Mouse (Mus musculus) liver, embryonic 15.5 days (tissue): ENCODE data around the gene Cep19. TPM values are rescaled to one million over a fixed set of nuclear protein-coding genes. Genes with fewer than 3 reads are reported as not detected.
"Not testable (repeated sequence)": the region's sequence is repeated elsewhere in the genome, so short reads cannot be mapped to it uniquely, and the experiment has no call there.

Experiments used
- ATAC-seq: fragments of 200-750 bp; cut with Nextera tagmentation; 2 replicates; pipeline ENCODE4 v1.8.0; 2017; ENCODE audit warnings: moderate number of reproducible peaks, mild to moderate bottlenecking, moderate library complexity; ENCODE audit not compliant: insufficient read depth
- H3K27ac ChIP-seq: fragments of 300-500 bp; sonication (generic); replicated peaks from 2 replicates; pipeline ENCODE4 v1.5.1; 2015; ENCODE audit warnings: mild to moderate bottlenecking, inconsistent platforms
- H3K27me3 ChIP-seq: fragments of 300-500 bp; sonication (generic); 2 replicates; pipeline ENCODE4 v1.6.1; 2015; ENCODE audit warnings: mild to moderate bottlenecking, inconsistent platforms
- H3K36me3 ChIP-seq: fragments of 300-500 bp; sonication (generic); replicated peaks from 2 replicates; pipeline ENCODE4 v1.6.1; 2015; ENCODE audit warnings: moderate library complexity, mild to moderate bottlenecking, inconsistent platforms
- H3K4me1 ChIP-seq: fragments of 300-500 bp; sonication (generic); replicated peaks from 2 replicates; pipeline ENCODE4 v1.6.1; 2015; ENCODE audit warnings: inconsistent platforms
- H3K4me2 ChIP-seq: fragments of 300-500 bp; sonication (generic); 2 replicates; pipeline ENCODE4 v1.6.1; 2015; ENCODE audit warnings: moderate library complexity, mild to moderate bottlenecking, inconsistent platforms
- H3K4me3 ChIP-seq: fragments of 300-500 bp; sonication (generic); replicated peaks from 2 replicates; pipeline ENCODE4 v1.5.1; 2015; ENCODE audit warnings: mild to moderate bottlenecking, inconsistent platforms
- H3K9ac ChIP-seq: fragments of 300-500 bp; sonication (generic); 2 replicates; pipeline ENCODE4 v1.6.1; 2015; ENCODE audit warnings: moderate library complexity, mild to moderate bottlenecking, inconsistent platforms
- H3K9me3 ChIP-seq: fragments of 300-500 bp; sonication (generic); replicated peaks from 2 replicates; pipeline ENCODE4 v1.6.1; 2016; ENCODE audit warnings: inconsistent platforms
- WGBS: fragments of 180-500 bp; shearing (Covaris S2); methylation state at CpG from one replicate; pipeline ENCODE4 v1.1.7; 2015; ENCODE audit warnings: mixed read lengths; ENCODE audit not compliant: insufficient replicate concordance; 5-methylcytosine and 5-hydroxymethylcytosine counted together
- polyA plus RNA-seq: library from polyadenylated mRNA; unstranded; fragments of >200 nt; fragmentation: Nextera tagmentation; extraction: Ambion mirVana; gene quantifications from 2 replicates; pipeline ENCODE4 v1.2.1, GENCODE M21; 2015

The Cep19 gene
- polyA plus RNA-seq, result 4.7 and 5.5 TPM in 2 replicates

GRCm38 (mm10) chr16:32099638-32100150 is at the start of gene Cep19, which contains the start of gene Pigx:
Gene Cep19, plus strand, starts transcription at chr16:32099800.
Gene Pigx, minus strand, starts transcription at chr16:32099740.
- Histone ChIP-seq H3K4me1 (peaks cover 22% of the 10 kb centered on the region), H3K9me3 (no peaks in the 10 kb centered on the region), H3K36me3 (0 out of 2 replicates have a peak, but pooled peaks cover 4% of the 10 kb centered on the region), H3K4me3 (peak within 1 kb of the TSS; percentile 93), H3K27ac (peak within 1 kb of the TSS; percentile 85), H3K4me2 (peak within 1 kb of the TSS; percentile 98), H3K27me3 (no peaks in the 10 kb centered on the region), H3K9ac (peak within 1 kb of the TSS; percentile 89)
- ATAC-seq, result peak; percentile 96
- under 1% methylated on average over 34 of the region's 34 CpGs for WGBS

- Histone ChIP-seq H3K36me3 (no peaks in the 10 kb centered on the region), H3K4me1 (peaks cover 26% of the 10 kb centered on the region), H3K9ac (no peak overlapping the region), H3K9me3 (no peaks in the 10 kb centered on the region), H3K4me3 (no peak overlapping the region), H3K27me3 (no peaks in the 10 kb centered on the region), H3K4me2 (no peak overlapping the region), H3K27ac (no peak overlapping the region)
- no peak for ATAC-seq
- WGBS, result 58% methylated on average over 5 of the region's 5 CpGs
These were observed 40.8 kb upstream of the Cep19 start for GRCm38 (mm10) chr16:32058817-32059216.

- WGBS, result 43% methylated on average over 6 of the region's 6 CpGs
- Histone ChIP-seq H3K4me2 (no peak overlapping the region), H3K27me3 (no peaks in the 10 kb centered on the region), H3K4me1 (peaks cover 29% of the 10 kb centered on the region), H3K27ac (no peak overlapping the region), H3K36me3 (no peaks in the 10 kb centered on the region), H3K4me3 (no peak overlapping the region), H3K9me3 (no peaks in the 10 kb centered on the region), H3K9ac (no peak overlapping the region)
- no peak for ATAC-seq
These were observed 39.6 kb upstream of the Cep19 start for GRCm38 (mm10) chr16:32059840-32060523.

GRCm38 (mm10) chr16:32062226-32062625 is 37.4 kb upstream of the Cep19 start:
- H3K4me2 ChIP-seq, result no peak overlapping the region
- no peaks in the 10 kb centered on the region for H3K27me3 ChIP-seq
- no peak for ATAC-seq
- WGBS, result 39% methylated on average over 2 of the region's 2 CpGs
- no peaks in the 10 kb centered on the region for H3K36me3 ChIP-seq
- H3K9me3 ChIP-seq, result no peaks in the 10 kb centered on the region
- H3K9ac ChIP-seq, result no peak overlapping the region
- H3K4me1 ChIP-seq, result peaks cover 45% of the 10 kb centered on the region
- H3K4me3 ChIP-seq, result no peak overlapping the region
- no peak overlapping the region for H3K27ac ChIP-seq

- Histone ChIP-seq H3K36me3 (no peaks in the 10 kb centered on the region), H3K9ac (no peak overlapping the region), H3K9me3 (no peaks in the 10 kb centered on the region), H3K27ac (no peak overlapping the region), H3K4me2 (no peak overlapping the region), H3K4me1 (peaks cover 51% of the 10 kb centered on the region), H3K27me3 (no peaks in the 10 kb centered on the region), H3K4me3 (no peak overlapping the region)
- ATAC-seq, result no peak
- 49% methylated on average over 7 of the region's 7 CpGs for WGBS
These were observed 35.7 kb upstream of the Cep19 start for GRCm38 (mm10) chr16:32063900-32064299.

- Histone ChIP-seq H3K36me3 (no peaks in the 10 kb centered on the region), H3K9ac (no peak overlapping the region), H3K9me3 (no peaks in the 10 kb centered on the region), H3K27me3 (no peaks in the 10 kb centered on the region), H3K4me3 (no peak overlapping the region), H3K27ac (no peak overlapping the region), H3K4me2 (no peak overlapping the region), H3K4me1 (peaks cover 50% of the 10 kb centered on the region)
- 82% methylated on average over 1 of the region's 1 CpGs for WGBS
- no peak for ATAC-seq
These were observed 32.7 kb upstream of the Cep19 start for GRCm38 (mm10) chr16:32066899-32067298.

GRCm38 (mm10) chr16:32068389-32069300 is 31.0 kb upstream of the Cep19 start:
- no peak for ATAC-seq
- Histone ChIP-seq H3K9ac (no peak overlapping the region), H3K36me3 (no peaks in the 10 kb centered on the region), H3K4me3 (no peak overlapping the region), H3K27ac (no peak overlapping the region), H3K4me1 (peaks cover 41% of the 10 kb centered on the region), H3K4me2 (no peak overlapping the region), H3K27me3 (no peaks in the 10 kb centered on the region), H3K9me3 (no peaks in the 10 kb centered on the region)
- WGBS, result 60% methylated on average over 12 of the region's 12 CpGs

GRCm38 (mm10) chr16:32070070-32070469 is 29.5 kb upstream of the Cep19 start:
- H3K36me3 ChIP-seq, ATAC-seq: not testable (repeated sequence)
- WGBS, result 43% methylated on average over 4 of the region's 4 CpGs

GRCm38 (mm10) chr16:32075762-32076161 is 23.8 kb upstream of the Cep19 start:
- 13% methylated on average over 1 of the region's 1 CpGs for WGBS

More at GRCm38 (mm10) chr16:32070070-32070469, 29.5 kb upstream of the Cep19 start:
- H3K9me3 ChIP-seq, H3K27me3 ChIP-seq, H3K27ac ChIP-seq, H3K4me2 ChIP-seq, H3K4me3 ChIP-seq, H3K9ac ChIP-seq: not testable (repeated sequence)
- H3K4me1 ChIP-seq, result peaks cover 40% of the 10 kb centered on the region

GRCm38 (mm10) chr16:32076406-32076805 is 23.2 kb upstream of the Cep19 start:
- no peaks in the 10 kb centered on the region for H3K9me3 ChIP-seq
- H3K27me3 ChIP-seq, result no peaks in the 10 kb centered on the region
- H3K27ac ChIP-seq, result no peak overlapping the region
- H3K4me2 ChIP-seq, result no peak overlapping the region
- no peaks in the 10 kb centered on the region for H3K36me3 ChIP-seq
- ATAC-seq, result no peak
- H3K4me1 ChIP-seq, result peaks cover 43% of the 10 kb centered on the region
- H3K9ac ChIP-seq, result no peak overlapping the region
- WGBS, result 70% methylated on average over 3 of the region's 3 CpGs
- no peak overlapping the region for H3K4me3 ChIP-seq

More at GRCm38 (mm10) chr16:32075762-32076161, 23.8 kb upstream of the Cep19 start:
- Histone ChIP-seq H3K27ac (no peak overlapping the region; the same call in 1 of the 2 replicates), H3K4me3 (no peak overlapping the region), H3K36me3 (no peaks in the 10 kb centered on the region), H3K4me2 (no peak overlapping the region), H3K4me1 (peaks cover 43% of the 10 kb centered on the region), H3K9me3 (no peaks in the 10 kb centered on the region), H3K9ac (no peak overlapping the region), H3K27me3 (no peaks in the 10 kb centered on the region)
- no peak for ATAC-seq
